Mouse (Mus musculus) lung, embryonic 14.5 days (tissue): ENCODE measurements around the gene Lrmda. TPM values are rescaled to one million over a fixed set of nuclear protein-coding genes. Genes with fewer than 3 reads are reported as not detected.
A peak's percentile ranks its signal among the peaks of the same experiment; 100 is the strongest.

Experiments used
- ATAC-seq: fragments of 200-750 bp; cut with Nextera tagmentation; 2 replicates; pipeline ENCODE4 v1.8.0; 2017; ENCODE audit warnings: mild to moderate bottlenecking, moderate TSS enrichment, moderate library complexity; ENCODE audit not compliant: insufficient read depth
- DNase-seq: peaks from one replicate; pipeline ENCODE4 v3.0.0-alpha.2; 2015
- H3K27ac ChIP-seq: fragments of 300-500 bp; sonication (generic); 2 replicates; pipeline ENCODE4 v1.5.1; 2014; ENCODE audit warnings: low read depth, mild to moderate bottlenecking, moderate library complexity
- H3K27me3 ChIP-seq: fragments of 300-500 bp; sonication (generic); 2 replicates; pipeline ENCODE4 v1.6.1; 2014; ENCODE audit warnings: low read length, control low read depth; ENCODE audit not compliant: insufficient read depth
- H3K36me3 ChIP-seq: fragments of 300-500 bp; sonication (generic); 2 replicates; pipeline ENCODE4 v1.6.1; 2014; ENCODE audit warnings: control low read depth; ENCODE audit not compliant: insufficient read depth
- H3K4me1 ChIP-seq: fragments of 300-500 bp; sonication (generic); 2 replicates; pipeline ENCODE4 v1.6.1; 2014; ENCODE audit warnings: antibody characterized with exemption, control low read depth; ENCODE audit not compliant: insufficient read depth
- H3K4me2 ChIP-seq: fragments of 300-500 bp; sonication (generic); 2 replicates; pipeline ENCODE4 v1.6.1; 2014; ENCODE audit warnings: mild to moderate bottlenecking
- H3K4me3 ChIP-seq: fragments of 300-500 bp; sonication (generic); 2 replicates; pipeline ENCODE4 v1.5.1; 2014; ENCODE audit warnings: low read depth, low read length
- H3K9ac ChIP-seq: fragments of 300-500 bp; sonication (generic); 2 replicates; pipeline ENCODE4 v1.6.1; 2014
- H3K9me3 ChIP-seq: fragments of 300-500 bp; sonication (generic); 2 replicates; pipeline ENCODE4 v1.6.1; 2016; ENCODE audit warnings: low read depth, low read length, control low read depth
- CTCF ChIP-seq: IDR thresholded peaks from 2 replicates; pipeline ENCODE4 v1.5.1; 2016; ENCODE audit warnings: antibody characterized with exemption, low read depth
- WGBS: fragments of 180-500 bp; shearing (Covaris S2); extraction: QIAGEN DNeasy Blood & Tissue Kit; methylation state at CpG from one replicate; pipeline ENCODE4 v1.1.7; 2014; 5-methylcytosine and 5-hydroxymethylcytosine counted together
- polyA plus RNA-seq: library from polyadenylated mRNA; unstranded; fragments of >200 nt; fragmentation: Nextera tagmentation; extraction: Ambion mirVana; gene quantifications from 2 replicates; pipeline ENCODE4 v1.2.1, GENCODE M21; 2014

The Lrmda gene
- polyA plus RNA-seq, 1 experiment from 2014 or later = 1.1 TPM

DNA sequence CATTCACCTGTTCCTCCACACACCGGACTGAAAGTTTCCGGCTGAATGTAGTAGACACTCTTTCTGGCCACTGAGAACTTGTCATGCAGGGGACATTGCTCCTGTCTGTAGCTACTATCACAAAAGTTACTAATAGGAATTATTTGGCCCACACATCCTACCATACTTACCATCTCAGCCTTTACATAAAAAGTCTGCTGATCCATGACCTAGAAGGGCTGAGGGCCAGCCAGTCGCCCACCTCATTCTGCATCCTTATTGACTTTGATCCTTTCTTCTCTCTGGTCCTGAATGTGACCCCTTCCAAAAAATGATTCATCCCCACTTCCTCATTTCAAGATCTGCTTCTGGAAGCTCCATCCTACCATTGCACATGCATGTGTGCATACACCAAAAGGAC lies 534.2 kb downstream of the Lrmda start:
- Histone ChIP-seq H3K9ac (no peak overlapping the region), H3K4me3 (no peak overlapping the region), H3K27me3 (no peaks in the 10 kb centered on the region), H3K36me3 (no peaks in the 10 kb centered on the region), H3K4me2 (no peak overlapping the region), H3K9me3 (no peaks in the 10 kb centered on the region), H3K4me1 (no peaks in the 10 kb centered on the region), H3K27ac (no peak overlapping the region)
- no peak for TF ChIP-seq CTCF
- 94% methylated on average over 3 of the region's 3 CpGs for WGBS
- no peak for ATAC-seq
- DNase-seq = no peak

DNA sequence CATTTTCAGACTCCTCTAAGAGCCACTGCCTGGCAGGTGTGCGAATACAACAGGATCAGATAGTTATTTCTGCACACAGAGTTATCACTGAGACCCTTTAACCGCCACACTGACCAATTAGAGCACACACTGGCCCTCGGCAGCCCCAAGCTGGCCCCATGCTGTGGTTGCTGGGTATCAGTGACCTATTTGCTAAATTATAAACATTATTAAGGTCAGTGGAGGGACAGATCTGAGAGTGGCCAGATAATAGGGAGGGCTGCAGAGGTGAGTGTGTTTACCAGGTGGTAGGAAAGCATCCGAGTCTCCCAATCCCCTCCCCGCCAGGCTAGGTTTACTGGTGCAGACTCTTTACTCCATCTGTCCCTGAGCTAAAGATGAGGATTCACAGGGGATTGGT lies 553.0 kb downstream of the Lrmda start:
- Histone ChIP-seq H3K9ac (no peak overlapping the region), H3K36me3 (no peaks in the 10 kb centered on the region), H3K4me2 (no peak overlapping the region), H3K27me3 (no peaks in the 10 kb centered on the region), H3K27ac (no peak overlapping the region), H3K9me3 (no peaks in the 10 kb centered on the region), H3K4me1 (peaks cover 19% of the 10 kb centered on the region), H3K4me3 (no peak overlapping the region)
- 60% methylated on average over 5 of the region's 5 CpGs for WGBS
- no peak for TF ChIP-seq CTCF
- DNase-seq (no peak), ATAC-seq (no peak)

DNA sequence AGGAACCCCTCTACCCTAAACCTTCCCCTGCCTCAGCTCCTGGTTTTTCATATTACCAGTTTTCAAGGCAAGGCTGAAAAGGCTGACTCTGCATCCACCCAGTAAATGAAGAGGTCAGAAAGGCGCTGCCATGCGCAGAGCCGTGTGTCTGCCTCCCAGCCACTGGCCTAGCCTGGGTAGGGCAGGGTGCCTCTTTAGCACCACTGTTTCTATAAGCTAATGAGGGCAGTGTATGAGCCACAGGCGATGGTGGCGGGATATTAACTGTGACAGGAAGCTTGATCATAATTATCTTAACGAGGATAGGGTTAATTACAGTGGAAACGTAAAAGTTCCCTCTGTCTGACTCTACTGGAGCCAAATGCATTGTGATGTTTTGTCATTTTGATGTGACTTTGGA lies 554.1 kb downstream of the Lrmda start:
- H3K36me3 ChIP-seq = no peaks in the 10 kb centered on the region
- H3K4me2 ChIP-seq = no peak overlapping the region
- DNase-seq = no peak
- no peak overlapping the region for H3K4me3 ChIP-seq
- H3K27ac ChIP-seq = no peak overlapping the region
- H3K9me3 ChIP-seq = no peaks in the 10 kb centered on the region
- WGBS = 85% methylated on average over 7 of the region's 7 CpGs
- peaks cover 24% of the 10 kb centered on the region for H3K4me1 ChIP-seq
- H3K27me3 ChIP-seq = no peaks in the 10 kb centered on the region
- TF ChIP-seq CTCF = no peak
- no peak for ATAC-seq
- H3K9ac ChIP-seq = no peak overlapping the region

DNA sequence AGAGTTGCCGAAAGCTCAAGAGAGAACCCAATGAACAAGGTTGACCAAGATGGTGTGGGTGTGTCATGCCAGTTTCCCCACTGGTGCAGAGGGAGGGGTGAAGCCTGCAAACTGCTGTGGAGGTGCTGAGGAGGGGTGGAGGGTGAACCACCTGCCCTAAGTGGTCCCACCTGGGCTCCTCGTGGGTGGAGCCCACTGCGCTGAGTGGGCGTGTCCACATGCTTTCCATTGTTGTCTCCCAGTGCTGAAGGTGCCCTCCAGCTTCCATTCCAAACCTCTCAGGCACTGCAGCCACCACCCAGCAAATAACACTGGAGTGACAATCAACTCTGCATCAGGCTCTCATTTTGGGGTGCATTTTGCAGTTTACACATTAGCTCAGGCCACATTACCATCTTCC lies 554.5 kb downstream of the Lrmda start:
- no peak for DNase-seq

DNA sequence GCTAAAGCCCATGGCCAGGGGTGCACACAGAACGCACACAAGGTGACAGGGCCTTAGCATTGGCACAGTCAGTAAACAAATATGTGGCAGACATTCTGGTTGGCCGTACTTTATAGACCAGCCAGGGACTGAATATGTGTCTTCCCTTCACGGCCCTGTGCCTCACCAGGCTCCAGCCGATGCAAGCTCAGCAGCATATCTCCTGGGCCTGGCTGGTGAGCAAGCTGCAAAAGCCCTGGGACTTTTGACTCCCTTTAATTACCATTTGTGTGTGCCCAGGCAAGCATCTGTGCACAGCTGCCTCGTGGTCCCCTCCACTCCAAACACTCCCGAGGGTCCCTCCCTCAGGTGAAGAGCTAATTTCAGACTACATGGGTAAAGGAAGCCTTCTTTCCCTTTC lies 556.9 kb downstream of the Lrmda start:
- no peak overlapping the region for H3K4me3 ChIP-seq
- 52% methylated on average over 6 of the region's 6 CpGs for WGBS
- H3K36me3 ChIP-seq = no peaks in the 10 kb centered on the region
- H3K4me2 ChIP-seq = no peak overlapping the region
- ATAC-seq (no peak), DNase-seq (no peak)
- no peak overlapping the region for H3K9ac ChIP-seq
- H3K27me3 ChIP-seq = no peaks in the 10 kb centered on the region
- no peak for TF ChIP-seq CTCF
- H3K9me3 ChIP-seq = no peaks in the 10 kb centered on the region
- peaks cover 24% of the 10 kb centered on the region for H3K4me1 ChIP-seq
- H3K27ac ChIP-seq = no peak overlapping the region

More for the DNA sequence above, 554.5 kb downstream of the Lrmda start:
- Histone ChIP-seq H3K4me2 (no peak overlapping the region), H3K9me3 (no peaks in the 10 kb centered on the region), H3K4me3 (no peak overlapping the region), H3K9ac (no peak overlapping the region), H3K4me1 (peaks cover 24% of the 10 kb centered on the region), H3K27me3 (no peaks in the 10 kb centered on the region), H3K27ac (no peak overlapping the region), H3K36me3 (no peaks in the 10 kb centered on the region)
- TF ChIP-seq CTCF = no peak
- WGBS = 79% methylated on average over 4 of the region's 4 CpGs
- ATAC-seq = no peak

DNA sequence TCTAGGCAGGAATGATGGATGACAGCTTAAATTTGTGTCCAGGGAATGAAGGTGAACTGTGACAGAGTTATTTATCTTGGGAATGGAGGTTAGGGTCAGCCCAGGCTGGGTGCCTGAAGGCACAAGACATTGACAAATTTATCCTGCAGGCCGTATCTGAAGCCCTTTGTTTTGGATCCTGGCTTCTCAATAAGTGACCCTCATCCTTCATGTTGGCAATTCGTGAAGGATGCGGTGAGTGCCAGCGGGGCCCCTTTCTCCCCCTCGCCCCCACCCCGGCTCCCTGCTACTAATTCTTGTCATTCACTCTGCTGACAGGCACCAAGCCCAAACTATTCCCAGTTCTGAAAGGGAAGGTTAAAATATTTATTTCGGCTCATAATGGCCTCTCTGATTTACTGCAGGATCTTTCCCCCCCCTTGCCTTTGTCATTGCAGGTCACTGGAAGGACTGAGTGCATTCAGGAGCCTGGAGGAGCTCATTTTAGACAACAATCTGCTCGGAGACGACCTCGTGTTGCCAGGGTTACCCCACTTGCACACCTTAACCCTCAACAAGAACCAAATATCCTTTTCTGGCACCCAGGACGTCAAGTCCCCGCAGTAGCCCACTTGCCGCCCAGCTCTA lies 558.0 kb downstream of the Lrmda start:
- ATAC-seq (0 out of 2 replicates have a peak, but pooled peaks have one; percentile 9), DNase-seq (no peak)
- Histone ChIP-seq H3K4me1 (peaks cover 24% of the 10 kb centered on the region), H3K27ac (no peak overlapping the region), H3K27me3 (no peaks in the 10 kb centered on the region), H3K4me3 (no peak overlapping the region), H3K4me2 (peak overlapping the region; percentile 42), H3K9me3 (no peaks in the 10 kb centered on the region), H3K36me3 (no peaks in the 10 kb centered on the region), H3K9ac (no peak overlapping the region)
- no peak for TF ChIP-seq CTCF
- WGBS = 19% methylated on average over 13 of the region's 13 CpGs

DNA sequence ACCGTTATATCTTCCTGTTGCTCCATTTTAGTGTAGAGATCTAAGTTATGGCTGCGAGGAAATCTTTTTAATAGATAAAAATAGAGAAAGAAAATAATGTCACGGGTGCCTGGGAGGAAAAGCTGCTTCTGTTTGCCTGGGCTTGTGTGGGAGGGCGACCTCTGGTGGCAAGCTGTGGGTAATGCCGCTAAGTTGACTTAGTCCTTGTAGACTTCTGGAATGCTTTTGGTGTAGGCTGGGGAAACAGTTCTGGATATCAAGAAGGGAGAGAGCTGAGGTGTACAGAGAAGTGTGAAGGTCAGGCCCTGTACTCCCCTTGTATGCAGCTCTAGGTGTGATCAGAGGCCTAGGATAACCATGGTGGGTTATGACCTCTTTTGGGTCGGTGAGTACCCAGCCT lies 558.7 kb downstream of the Lrmda start:
- no peak overlapping the region for H3K9ac ChIP-seq
- no peaks in the 10 kb centered on the region for H3K9me3 ChIP-seq
- TF ChIP-seq CTCF = peak; percentile 97
- no peaks in the 10 kb centered on the region for H3K36me3 ChIP-seq
- WGBS = 15% methylated on average over 6 of the region's 6 CpGs
- H3K4me3 ChIP-seq = no peak overlapping the region
- DNase-seq (peak; percentile 95), ATAC-seq (peak; percentile 67)
- peak overlapping the region; percentile 42 for H3K4me2 ChIP-seq
- no peak overlapping the region for H3K27ac ChIP-seq
- H3K27me3 ChIP-seq = no peaks in the 10 kb centered on the region
- peaks cover 24% of the 10 kb centered on the region for H3K4me1 ChIP-seq
